Mouse (Mus musculus): Measurements from ENCODE around the gene Mex3d.

Mex3d gene

GRCm38 (mm10) chr10:80412656-80413541 lies 25.4 kb upstream of the Mex3d start:
- no peak for DNase-seq (ENCODE audit: extremely low spot score)

- no peak for DNase-seq (ENCODE audit: extremely low spot score)
Measured at GRCm38 (mm10) chr10:80407924-80408323, 20.5 kb upstream of the Mex3d start.

DNA sequence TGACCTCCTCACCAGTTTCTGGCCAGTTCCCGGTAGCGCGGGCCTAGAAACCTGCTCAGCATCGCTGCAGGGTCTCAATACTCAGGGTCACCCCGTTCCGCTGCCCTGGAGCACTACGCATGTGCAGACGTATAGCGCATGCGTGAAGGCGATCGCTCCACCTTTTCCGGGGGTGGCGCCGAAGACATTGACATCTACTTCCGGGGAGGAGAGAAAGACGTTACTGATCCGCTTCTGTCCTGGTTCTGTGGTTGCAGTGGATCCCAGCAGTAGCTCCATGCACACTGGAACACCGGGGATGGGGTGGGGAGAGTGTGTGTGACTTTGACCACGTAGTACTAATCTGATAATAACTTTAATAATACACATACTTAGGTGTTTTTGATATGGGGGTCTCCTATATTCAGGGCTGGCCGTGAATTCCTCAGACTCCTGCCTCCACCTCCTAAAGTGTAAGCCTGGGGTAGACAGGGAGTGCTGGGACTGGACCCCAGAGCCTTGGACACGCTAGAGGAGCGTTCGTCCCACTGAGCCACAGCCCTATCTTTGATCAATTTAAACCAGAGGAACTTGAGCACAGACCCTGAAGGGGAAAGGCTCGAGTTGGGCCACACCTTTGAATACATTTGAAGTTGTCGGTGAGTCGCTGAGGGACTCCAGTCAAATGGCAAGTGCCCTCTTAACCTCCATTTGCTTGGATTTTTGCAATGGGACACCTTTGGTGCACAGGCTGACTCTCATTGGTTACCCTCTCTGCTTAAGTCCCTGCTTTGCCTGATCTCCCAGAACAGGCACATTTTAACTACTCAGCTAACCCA lies 19.4 kb upstream of the Mex3d start, which contains the start of gene Uqcr11:
Uqcr11 (minus strand) TSS at position 147 of the 818 bp plus-strand sequence.
- peak; percentile 89 for DNase-seq (ENCODE audit: extremely low spot score)

DNA sequence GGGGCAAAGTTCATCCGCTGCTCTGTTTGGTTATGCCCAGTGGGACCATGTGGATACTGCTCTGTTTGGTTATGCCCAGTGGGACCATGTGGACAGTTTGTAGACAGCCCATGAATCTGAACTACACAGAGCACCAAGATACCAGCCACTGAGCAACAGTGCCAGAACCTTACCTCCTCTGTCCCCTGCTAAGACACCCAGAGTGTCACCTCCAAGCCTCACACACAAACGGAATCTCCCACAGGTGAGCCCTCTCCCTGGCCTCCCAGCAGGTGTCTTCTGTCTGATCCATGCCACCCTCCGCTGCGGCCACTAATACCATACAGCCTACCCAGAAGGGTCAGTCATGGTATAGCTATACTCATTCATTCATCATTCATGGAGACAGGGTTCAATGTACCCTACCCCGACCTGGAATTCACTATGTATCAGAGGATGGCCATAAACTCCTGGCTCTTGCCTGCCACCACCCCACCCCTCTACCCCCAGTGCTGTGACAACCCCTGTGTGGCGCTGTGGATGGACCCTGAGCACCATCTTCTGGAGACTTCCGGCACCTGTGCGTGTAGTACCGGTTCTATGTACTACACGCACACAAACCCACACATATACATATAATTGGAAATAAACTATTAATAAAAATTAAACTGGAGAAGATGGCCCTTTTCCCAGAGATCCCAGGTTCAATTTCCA lies 18.2 kb upstream of the Mex3d start:
- no peak for DNase-seq (ENCODE audit: extremely low spot score)

DNA sequence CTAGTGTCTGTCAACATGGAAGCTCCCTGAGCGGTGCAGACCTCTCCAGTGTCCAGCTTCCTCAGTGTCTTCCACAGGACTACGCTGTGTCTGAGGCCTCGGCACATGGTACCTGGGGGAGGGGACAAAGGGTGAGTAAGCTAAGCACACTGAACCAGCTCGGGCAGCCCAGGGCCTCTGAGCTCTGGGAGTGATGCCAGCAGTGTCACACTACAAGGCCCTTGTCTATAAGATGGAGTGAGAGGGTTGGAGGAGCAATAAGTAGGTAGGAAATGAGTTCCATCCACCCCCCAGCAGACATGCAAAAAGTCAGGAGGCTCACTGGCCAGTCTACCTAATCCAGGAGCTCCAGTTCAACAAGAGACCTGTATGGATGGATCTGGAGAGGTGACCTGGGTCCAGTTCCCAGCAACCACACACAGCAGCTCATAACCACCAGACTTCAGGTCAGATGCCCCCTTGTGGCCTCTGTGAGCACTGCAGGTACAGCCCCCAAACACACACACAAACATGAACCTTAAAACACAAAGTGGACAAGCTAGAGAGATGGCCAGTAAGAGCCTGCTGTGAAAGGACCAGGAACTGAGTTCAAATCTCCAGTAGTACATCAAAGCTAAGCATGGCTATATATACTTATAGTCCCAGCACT lies 15.7 kb upstream of the Mex3d start:
- DNase-seq (ENCODE audit: extremely low spot score), result no peak

DNA sequence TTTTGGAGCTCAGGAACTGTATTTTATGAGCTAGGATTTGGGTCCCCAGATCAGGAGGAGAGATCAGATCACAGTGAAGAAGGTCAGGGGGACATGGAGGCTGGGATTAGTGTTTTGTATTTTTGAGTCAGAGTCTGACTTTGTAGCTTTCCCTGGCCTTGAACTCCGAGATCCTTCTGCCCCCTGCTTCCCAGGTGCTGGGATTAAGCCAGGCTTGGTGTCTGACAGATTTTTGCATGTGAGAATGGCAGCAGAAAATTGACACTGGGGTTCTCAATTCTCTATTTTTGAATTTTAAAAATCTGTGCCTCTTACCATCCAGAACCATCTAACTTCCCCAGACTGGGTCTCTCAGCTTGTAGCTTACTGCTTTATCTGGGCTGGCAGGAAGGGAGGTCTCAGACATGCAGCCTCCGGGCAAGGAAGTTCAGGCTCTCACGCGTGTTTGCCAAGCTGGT lies 13.3 kb upstream of the Mex3d start:
- no peak for DNase-seq (ENCODE audit: extremely low spot score)

GRCm38 (mm10) chr10:80399973-80400703 lies 12.7 kb upstream of the Mex3d start:
- no peak for DNase-seq (ENCODE audit: extremely low spot score)

DNA sequence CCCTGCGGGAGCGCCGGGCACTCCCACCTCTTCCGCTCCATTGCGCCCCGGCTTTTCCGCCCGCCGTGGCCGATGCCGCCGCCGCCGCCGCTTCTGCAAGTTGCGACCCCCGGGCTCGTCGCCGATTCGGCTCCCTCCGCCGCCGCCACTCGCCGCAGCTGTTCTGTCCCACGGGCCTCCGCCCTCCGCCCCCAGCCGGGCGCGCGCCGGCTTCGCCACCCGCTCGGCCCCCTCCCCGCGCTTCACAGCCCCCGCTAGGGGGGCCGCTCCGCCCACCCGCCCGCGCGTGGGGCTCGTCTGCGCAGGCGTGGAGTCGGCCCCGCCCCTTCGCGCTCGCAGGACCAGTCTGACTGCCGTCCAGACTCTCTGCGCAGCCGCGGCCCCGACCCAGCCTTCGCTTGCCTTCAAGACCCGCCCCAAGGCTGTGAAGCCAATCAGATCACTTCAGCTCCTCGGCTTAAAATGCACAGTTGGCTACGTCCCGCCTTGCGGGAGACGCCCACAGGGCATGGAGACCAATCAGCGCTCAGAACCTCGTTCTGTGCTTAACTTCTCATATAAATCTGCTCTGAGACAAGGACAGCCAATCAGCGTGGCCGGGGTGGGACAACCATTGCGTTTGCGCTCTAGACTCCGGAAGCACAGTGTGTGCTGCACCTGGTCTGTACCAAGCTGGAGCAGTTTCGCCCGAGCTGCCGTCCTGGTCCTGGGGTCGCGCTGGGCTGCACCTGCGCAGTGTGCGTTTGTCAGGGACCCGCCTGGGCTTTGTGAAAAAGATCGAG lies 11.9 kb upstream of the Mex3d start, which contains the start of gene Mbd3:
Mbd3 (minus strand) TSS at position 360 of the 782 bp plus-strand sequence.
- DNase-seq (ENCODE audit: extremely low spot score), result peak; percentile 99

- DNase-seq (ENCODE audit: extremely low spot score), result peak; percentile 98
Measured at GRCm38 (mm10) chr10:80398719-80399190, 11.3 kb upstream of the Mex3d start.

DNA sequence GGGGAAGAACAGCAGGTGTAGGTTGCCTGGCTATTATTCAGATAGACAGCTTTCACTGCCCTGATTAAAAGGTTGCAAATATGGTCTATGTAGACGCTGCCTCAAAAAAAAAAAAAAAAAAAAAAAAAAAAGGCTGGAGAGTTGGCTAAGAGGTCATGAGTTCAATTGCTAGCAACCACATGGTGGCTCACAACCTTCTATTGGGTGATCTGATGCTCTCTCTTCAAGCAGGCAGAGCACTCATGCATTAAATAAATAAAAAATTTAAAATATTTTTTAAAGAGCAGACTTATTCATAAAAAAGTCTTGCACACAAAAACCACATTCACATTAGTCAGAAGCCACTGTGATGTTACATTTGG lies 10.7 kb upstream of the Mex3d start:
- no peak for DNase-seq (ENCODE audit: extremely low spot score)

DNA sequence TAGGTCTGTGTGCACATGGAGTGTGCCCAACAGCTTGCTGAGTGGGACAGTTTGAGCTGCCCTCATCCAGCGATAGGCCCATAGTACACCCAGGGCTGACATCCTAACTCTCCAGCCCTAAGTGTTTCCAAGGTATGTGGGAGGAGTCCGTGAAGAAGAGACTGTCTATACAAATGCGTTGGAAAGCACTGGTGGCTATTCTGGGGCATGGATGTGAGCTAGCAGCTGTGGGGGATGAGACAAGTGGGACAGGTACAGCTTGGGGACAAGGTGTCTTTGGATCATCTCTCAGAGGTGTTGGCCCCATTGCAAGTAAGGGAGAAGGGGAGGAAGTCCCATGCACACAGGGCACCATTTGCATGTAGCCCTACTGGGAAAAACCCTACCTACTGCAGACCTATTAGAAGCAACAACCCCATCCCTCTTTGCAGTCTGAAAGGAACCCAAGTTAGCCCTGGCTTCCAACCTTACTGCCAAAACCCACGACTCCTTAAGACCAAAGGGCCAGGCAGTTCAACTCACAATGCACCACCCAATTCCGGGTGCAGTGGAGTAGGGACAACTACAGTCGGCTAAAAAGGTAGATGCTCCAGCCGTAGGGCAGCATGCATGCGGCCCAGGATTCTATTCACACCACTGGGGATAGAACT lies 10.2 kb upstream of the Mex3d start:
- DNase-seq (ENCODE audit: extremely low spot score), result no peak

GRCm38 (mm10) chr10:80396822-80397523 lies 9.5 kb upstream of the Mex3d start:
- no peak for DNase-seq (ENCODE audit: extremely low spot score)

DNA sequence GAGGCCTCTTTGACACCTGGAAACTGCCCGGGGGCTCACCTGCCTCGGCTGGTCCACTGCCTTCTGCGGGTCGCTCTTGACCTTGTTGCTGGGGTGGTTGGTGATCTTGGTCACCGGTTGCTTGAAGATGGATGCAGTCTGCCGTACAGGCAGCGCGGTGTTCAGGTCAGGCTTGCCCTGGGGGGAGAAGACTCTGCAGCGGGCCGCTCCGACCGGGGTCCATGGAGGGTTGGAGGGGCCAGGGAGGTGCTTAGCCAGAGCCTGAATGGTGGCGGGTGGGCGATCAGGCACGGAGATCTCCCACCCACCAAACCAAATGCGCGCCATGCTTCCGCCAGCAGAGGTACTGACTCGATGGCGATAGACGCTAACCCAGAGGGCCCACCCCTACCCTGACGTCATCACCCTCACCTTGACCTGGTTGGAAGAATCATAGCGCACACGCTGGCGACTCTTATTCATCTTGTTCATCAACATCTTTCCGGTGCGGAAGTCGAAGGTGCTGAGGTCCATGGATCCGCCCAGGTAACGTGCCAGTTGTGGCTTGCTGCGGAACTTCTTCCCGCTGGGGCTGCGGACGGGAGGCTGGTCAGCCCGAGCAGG lies 7.7 kb upstream of the Mex3d start:
- no peak for DNase-seq (ENCODE audit: extremely low spot score)

DNA sequence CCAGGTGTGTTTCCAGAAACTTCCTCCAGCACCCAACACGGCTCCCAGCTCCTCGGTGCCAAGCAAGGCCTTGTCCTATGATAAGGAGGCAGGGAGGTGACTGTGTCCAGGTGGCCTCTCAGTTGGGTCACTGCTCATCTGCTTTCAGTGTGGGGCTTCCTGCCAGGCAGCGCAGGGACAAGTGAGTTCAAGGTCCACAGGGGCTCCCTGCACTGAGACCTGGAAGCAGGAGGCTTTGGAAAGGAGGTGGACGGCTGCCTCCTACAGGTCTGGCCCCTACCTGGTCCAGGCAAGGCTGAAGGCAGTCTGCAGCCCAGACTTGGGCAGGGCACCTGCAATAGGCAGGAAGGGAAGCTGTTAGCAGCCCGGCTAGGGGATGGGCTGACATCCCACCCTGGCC lies 5.2 kb upstream of the Mex3d start:
- no peak for DNase-seq (ENCODE audit: extremely low spot score)

GRCm38 (mm10) chr10:80390697-80391096 lies 3.2 kb upstream of the Mex3d start:
- no peak for DNase-seq (ENCODE audit: extremely low spot score)

DNA sequence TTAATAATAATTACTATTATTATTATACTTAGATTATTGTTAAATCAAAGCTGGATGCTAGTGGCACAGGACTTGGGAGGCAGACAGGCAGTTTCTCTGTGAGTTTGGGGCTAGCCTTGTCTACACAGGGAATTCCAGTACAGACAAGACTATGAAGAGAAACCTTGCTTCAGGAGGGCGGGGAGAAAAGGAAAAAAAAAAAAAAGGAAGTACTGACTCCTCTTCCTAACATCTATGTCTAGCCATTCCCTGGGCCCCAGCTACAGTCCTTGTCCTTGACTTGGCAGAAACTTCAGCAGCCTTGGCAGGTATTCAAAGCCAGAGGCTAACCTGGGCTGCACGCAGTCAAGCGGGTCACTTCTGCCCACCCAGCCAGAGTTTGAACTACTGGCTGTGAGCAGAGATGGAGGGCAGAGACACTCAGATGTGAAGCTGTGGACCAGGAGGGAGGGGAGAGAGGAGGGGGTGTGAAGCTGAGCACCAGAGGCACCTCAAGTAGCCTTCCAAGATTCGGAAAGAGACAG lies 1.8 kb upstream of the Mex3d start:
- no peak for DNase-seq (ENCODE audit: extremely low spot score)

DNA sequence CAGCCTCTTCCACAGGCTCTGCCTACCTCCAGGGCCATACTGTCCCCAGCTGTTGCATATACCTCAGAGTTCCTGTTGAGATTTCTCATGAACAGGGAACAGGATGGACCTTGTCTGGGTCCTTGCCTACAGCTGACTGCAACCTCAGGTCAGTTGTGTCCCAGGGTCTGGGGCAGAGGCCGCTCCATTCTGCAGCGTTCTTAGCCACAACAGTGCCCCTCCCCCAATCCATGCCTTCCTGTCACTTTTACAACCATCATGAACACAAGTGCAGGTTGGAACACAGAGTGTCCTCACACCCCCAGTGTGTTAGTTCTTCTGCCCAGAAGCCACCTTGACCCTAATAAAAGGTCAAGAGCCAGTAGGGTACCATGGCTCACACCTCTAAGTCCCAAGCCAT lies 1.3 kb upstream of the Mex3d start:
- no peak for DNase-seq (ENCODE audit: extremely low spot score)

Measured in embryo, embryonic 9.5 days (tissue).